Mouse (Mus musculus): ENCODE data around the gene Pigl.

Pigl gene

GRCm38 (mm10) chr11:62518991-62519390 is 60.7 kb downstream of the Pigl start:
- no peak for DNase-seq (ENCODE audit: low spot score)

- no peak for DNase-seq (ENCODE audit: low spot score)
These were observed 64.0 kb downstream of the Pigl start for GRCm38 (mm10) chr11:62522283-62522682.

- DNase-seq (ENCODE audit: low spot score), result no peak
These were observed 78.8 kb downstream of the Pigl start for GRCm38 (mm10) chr11:62537089-62537488.

- no peak for DNase-seq (ENCODE audit: low spot score)
These were observed 79.3 kb downstream of the Pigl start for GRCm38 (mm10) chr11:62537590-62537989.

GRCm38 (mm10) chr11:62538321-62539088 is 80.2 kb downstream of the Pigl start:
- no peak for DNase-seq (ENCODE audit: low spot score)

- DNase-seq (ENCODE audit: low spot score), result peak; percentile 28
These were observed 81.0 kb downstream of the Pigl start, which contains the start of gene Cenpv for GRCm38 (mm10) chr11:62539089-62539890. Gene Cenpv, minus strand, starts transcription at chr11:62539261.

- DNase-seq (ENCODE audit: low spot score), result no peak
These were observed 81.9 kb downstream of the Pigl start for GRCm38 (mm10) chr11:62540167-62540566.

- DNase-seq (ENCODE audit: low spot score), result no peak
These were observed 82.7 kb downstream of the Pigl start for GRCm38 (mm10) chr11:62540969-62541368.

- no peak for DNase-seq (ENCODE audit: low spot score)
These were observed 83.3 kb downstream of the Pigl start for GRCm38 (mm10) chr11:62541581-62541980.

- no peak for DNase-seq (ENCODE audit: low spot score)
These were observed 85.7 kb downstream of the Pigl start for GRCm38 (mm10) chr11:62543991-62544390.

- DNase-seq (ENCODE audit: low spot score), result no peak
These were observed 91.5 kb downstream of the Pigl start for GRCm38 (mm10) chr11:62549782-62550181.

- no peak for DNase-seq (ENCODE audit: low spot score)
These were observed 92.0 kb downstream of the Pigl start for GRCm38 (mm10) chr11:62550227-62550685.

GRCm38 (mm10) chr11:62550727-62551225 is 92.5 kb downstream of the Pigl start, which contains the start of gene Ubb:
Gene Ubb, plus strand, starts transcription at chr11:62551171.
- peak; percentile 98 for DNase-seq (ENCODE audit: low spot score)

- DNase-seq (ENCODE audit: low spot score), result peak; percentile 74
These were observed 93.2 kb downstream of the Pigl start for GRCm38 (mm10) chr11:62551226-62552119.

GRCm38 (mm10) chr11:62553186-62553585 is 94.9 kb downstream of the Pigl start:
- DNase-seq (ENCODE audit: low spot score), result no peak

- no peak for DNase-seq (ENCODE audit: low spot score)
These were observed 95.4 kb downstream of the Pigl start for GRCm38 (mm10) chr11:62553633-62554032.

- no peak for DNase-seq (ENCODE audit: low spot score)
These were observed 96.0 kb downstream of the Pigl start for GRCm38 (mm10) chr11:62554163-62554855.

- DNase-seq (ENCODE audit: low spot score), result no peak
These were observed 96.8 kb downstream of the Pigl start for GRCm38 (mm10) chr11:62554934-62555517.

- no peak for DNase-seq (ENCODE audit: low spot score)
These were observed 97.7 kb downstream of the Pigl start for GRCm38 (mm10) chr11:62555896-62556412.

GRCm38 (mm10) chr11:62557205-62557604 is 98.9 kb downstream of the Pigl start:
- no peak for DNase-seq (ENCODE audit: low spot score)
